Mouse (Mus musculus): ENCODE measurements around the gene Usp4.

Gene Usp4

GRCm38 (mm10) chr9:108381382-108381781, 33.7 kb downstream of the Usp4 start:
- CTCF ChIA-PET, result interaction anchor here in 2 of 4 experiments (0.6 to 0.7 kb wide), 3 partner anchors 198 to 411 kb away, joined by 3 read pairs; no protein-coding TSS in a partner anchor
- POLR2A ChIA-PET, result interaction anchor here in 3 of 4 experiments (0.7 to 5.8 kb wide), 4 partner anchors 12 to 16 kb away, joined by 3 to 49 read pairs (median 15); partner anchors contain the start of gene 1700102P08Rik (in 2 of the 3)

DNA sequence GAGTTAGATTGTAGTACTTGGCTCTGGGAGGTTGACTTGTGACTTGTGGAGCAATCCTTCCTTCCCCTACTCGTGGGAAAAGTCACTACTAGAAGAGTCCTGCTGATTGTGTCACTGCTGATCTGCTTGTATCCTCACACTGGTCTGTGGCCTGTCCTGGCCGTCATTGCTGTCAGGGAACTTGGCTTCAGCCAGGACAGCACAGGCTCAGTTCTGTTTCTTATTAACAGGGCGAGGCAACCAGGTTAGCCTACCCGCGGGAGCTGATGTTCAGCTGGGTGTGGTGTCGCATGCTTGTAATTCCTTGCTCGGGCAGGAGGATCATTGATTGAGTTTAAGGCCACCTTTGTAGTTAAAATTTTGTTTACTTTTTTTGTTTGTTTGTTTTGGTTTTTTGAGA, 37.4 kb downstream of the Usp4 start:
- POLR2A ChIA-PET, result interaction anchor here in 2 of 4 experiments (0.6 to 5.8 kb wide), 10 partner anchors 8 to 79 kb away, joined by 3 to 49 read pairs (median 4); partner anchors contain the start of genes Gpx1 (in 2 of the 2), 1700102P08Rik (in 1 of the 2), Rhoa (in 1 of the 2) and Tcta (in 1 of the 2)
- CTCF ChIA-PET, result no interaction called here

DNA sequence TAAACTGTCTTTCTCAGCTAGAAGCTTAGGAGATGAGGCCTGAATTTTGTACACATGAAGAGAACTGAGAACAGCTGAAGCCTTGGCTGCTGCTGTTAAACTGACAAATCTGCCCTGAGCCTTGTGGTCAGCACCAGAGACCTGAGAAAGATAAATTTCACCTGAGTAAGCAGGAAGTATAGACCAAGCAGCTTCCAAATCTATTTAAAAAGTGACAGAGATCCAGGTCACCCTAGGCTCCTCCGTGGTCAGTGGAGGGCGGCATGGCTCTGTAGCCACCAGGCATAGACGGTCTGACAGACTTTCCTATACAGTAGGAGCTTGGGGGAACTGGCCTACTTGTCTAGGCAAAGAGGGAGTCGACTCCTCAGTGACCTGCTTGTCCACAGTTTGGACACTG, 39.2 kb downstream of the Usp4 start:
- ChIA-PET CTCF (interaction anchor here in 1 of 4 experiments (0.6 kb wide), 1 partner anchor 83 kb away, joined by 3 read pairs; no protein-coding TSS in a partner anchor), POLR2A (interaction anchor here in 2 of 4 experiments (0.6 to 3.2 kb wide), 9 partner anchors 12 to 255 kb away, joined by 3 to 17 read pairs (median 4); partner anchors contain the start of genes Gpx1 (in 2 of the 2) and Dag1 (in 1 of the 2))

DNA sequence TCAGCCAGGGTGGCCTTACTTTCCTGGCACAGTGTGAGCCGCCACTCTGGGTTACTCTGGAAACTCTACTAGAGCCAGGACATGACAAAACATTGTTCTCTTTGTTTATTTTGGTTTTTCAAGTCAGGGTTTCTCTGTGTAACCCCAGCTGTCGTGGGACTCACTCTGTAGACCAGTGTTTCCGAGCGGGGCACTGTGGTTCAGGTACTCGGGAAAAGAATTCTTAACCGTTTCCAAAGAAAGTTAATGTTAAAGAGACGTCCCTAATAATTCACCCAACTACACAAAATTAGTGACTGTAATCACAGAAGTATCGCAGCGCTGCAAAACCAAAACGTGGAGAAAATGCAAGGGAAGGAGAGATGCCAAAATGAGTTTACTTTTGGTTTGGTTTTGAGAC, 40.9 kb downstream of the Usp4 start:
- POLR2A ChIA-PET, result interaction anchor here in 3 of 4 experiments (0.5 to 2.5 kb wide), 10 partner anchors 11 to 294 kb away, joined by 3 to 12 read pairs (median 3); partner anchors contain the start of genes Gpx1 (in 2 of the 3), Apeh (in 1 of the 3) and Nicn1 (in 1 of the 3)

DNA sequence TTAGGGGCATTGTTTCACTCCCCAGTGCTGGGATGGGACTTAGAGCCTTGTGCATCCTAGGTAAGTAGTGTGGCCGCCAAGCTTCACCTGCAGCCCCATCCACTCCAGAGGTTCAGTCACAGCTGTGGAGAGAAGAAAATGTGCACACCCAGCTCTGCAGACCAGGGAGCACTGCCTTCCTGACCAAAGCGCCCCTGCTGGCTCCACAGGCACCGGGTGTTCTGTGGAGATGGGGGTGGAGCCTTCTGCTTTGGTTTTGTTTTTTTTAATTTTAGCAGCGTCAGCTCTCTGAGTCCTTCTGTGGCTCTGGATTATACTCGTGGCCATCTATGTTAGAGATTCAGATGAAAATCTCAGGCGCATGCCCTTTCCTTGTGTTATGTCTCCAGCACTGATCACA, 41.6 kb downstream of the Usp4 start:
- ChIA-PET CTCF (interaction anchor here in 1 of 4 experiments (1.2 kb wide), 1 partner anchor 21 kb away, joined by 3 read pairs; no protein-coding TSS in a partner anchor), POLR2A (interaction anchor here in 3 of 4 experiments (0.5 to 2.5 kb wide), 13 partner anchors 11 to 295 kb away, joined by 3 to 12 read pairs (median 3); partner anchors contain the start of genes Gpx1 (in 2 of the 3), Apeh (in 1 of the 3) and Nicn1 (in 1 of the 3))

More for the DNA sequence above, 40.9 kb downstream of the Usp4 start:
- CTCF ChIA-PET, result interaction anchor here in 1 of 4 experiments (1.2 kb wide), 1 partner anchor 22 kb away, joined by 3 read pairs; no protein-coding TSS in a partner anchor

- ChIA-PET CTCF (interaction anchor here in 3 of 4 experiments (0.7 to 1.7 kb wide), 11 partner anchors 9 to 649 kb away, joined by 3 to 5 read pairs (median 4); partner anchors contain the start of genes Rhoa (in 1 of the 3), Tcta (in 1 of the 3) and Usp19 (in 1 of the 3)), POLR2A (interaction anchor here (0.5 to 5.7 kb wide), 103 partner anchors 9 to 1440 kb away, joined by 3 to 63 read pairs (median 5); partner anchors contain the start of genes Gpx1 (in 3 of the 4), Rhoa (in 3 of the 4), Tcta (in 3 of the 4) and Dag1 (in 2 of the 4))
Observed at GRCm38 (mm10) chr9:108392676-108393075, 45.0 kb downstream of the Usp4 start, which contains the start of gene 1700102P08Rik. TSS of gene 1700102P08Rik (plus strand) at chr9:108392805.

- CTCF ChIA-PET, result no interaction called here
- POLR2A ChIA-PET, result interaction anchor here in 3 of 4 experiments (0.6 to 5.7 kb wide), 50 partner anchors 8 to 1975 kb away, joined by 3 to 63 read pairs (median 6); partner anchors contain the start of genes Gpx1 (in 3 of the 3), Dag1 (in 2 of the 3), Qrich1 (in 2 of the 3) and Rhoa (in 2 of the 3)
Observed at GRCm38 (mm10) chr9:108394191-108394590, 46.5 kb downstream of the Usp4 start.

DNA sequence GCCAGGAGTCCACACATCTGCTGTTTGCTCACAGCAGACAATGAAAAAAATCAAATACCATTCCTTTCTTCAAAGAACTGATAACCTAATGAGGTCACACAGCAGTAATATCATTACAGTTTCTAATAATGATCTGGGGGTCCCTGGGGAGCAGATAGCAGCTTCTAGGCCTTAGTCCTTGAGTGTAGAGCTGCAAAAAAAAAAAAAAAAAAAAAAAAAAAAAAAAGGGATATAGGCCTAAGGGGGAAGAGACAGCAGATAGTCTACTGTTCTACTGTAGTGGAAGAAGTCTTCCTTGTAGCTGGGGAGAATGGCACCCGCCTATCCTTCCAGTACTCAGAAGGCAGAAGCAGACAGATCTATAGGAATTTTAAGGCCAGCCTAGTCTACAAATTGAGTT, 47.8 kb downstream of the Usp4 start:
- ChIA-PET POLR2A (interaction anchor here in 2 of 4 experiments (0.6 to 5.7 kb wide), 8 partner anchors 10 to 253 kb away, joined by 3 to 49 read pairs (median 4); partner anchors contain the start of gene Gpx1 (in 1 of the 2)), CTCF (interaction anchor here in 1 of 4 experiments (0.6 kb wide), 1 partner anchor 23 kb away, joined by 5 read pairs; no protein-coding TSS in a partner anchor)

DNA sequence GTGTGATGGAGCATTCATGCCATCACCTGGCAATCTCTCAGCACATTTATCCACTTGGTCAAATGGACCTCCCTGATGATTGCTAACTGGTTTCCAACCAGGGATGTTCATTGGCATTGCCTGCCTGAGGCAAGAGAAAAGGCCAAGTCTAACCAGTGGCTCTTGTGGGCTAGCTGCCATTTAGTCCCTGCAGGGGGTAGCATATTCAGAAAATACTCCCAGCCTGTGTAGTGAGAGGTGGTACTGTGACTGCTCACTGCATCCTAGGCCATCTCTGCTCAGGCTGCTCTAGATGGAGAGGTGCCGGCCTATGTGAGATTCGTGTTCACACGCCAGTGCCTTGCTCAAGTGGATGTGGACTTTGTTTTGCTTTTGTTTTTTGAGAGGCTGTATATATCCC, 50.7 kb downstream of the Usp4 start:
- CTCF ChIA-PET, result no interaction called here
- POLR2A ChIA-PET, result interaction anchor here in 1 of 4 experiments (1.0 to 1.3 kb wide), 4 partner anchors 11 to 120 kb away, joined by 3 to 4 read pairs (median 3); no protein-coding TSS in a partner anchor

DNA sequence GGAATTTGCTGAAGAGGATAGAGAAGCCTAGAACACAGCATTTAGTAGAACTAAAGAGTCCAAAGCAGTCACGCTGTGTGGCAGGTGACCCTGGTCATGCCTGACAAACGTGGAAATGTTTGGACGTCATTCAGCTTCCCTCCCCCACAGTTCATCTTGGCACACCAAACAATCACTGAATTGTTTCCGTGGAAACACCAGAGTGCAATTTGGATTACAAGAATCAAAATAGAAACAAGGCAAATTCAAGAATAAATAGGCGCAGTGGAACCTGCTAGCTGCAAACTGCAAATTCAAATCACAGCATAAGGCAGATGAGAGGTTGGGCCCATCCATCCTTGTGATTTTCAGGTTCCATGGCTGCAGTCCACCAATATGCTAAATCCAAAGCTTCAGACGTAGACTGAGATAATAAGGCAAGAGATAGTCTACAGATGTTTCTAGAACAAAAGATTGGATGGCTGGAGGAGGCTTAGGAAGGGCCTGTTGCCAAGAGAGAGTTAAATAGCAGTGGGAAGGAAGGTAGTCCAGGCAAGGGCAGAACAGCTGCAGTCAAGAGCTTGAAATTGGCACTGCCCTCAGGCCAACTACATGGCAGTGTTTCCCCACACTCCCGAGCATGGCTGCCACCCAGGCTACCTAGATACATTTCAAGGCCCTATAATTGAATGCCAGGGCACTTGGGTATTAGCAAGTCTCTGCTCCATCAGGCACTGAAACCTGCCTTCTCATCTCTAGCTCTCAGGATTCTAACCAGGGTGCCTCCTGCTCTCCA, 53.7 kb downstream of the Usp4 start:
- CTCF ChIA-PET, result no interaction called here
- POLR2A ChIA-PET, result interaction anchor here in 2 of 4 experiments (1.0 to 4.5 kb wide), 5 partner anchors 8 to 63 kb away, joined by 3 to 36 read pairs (median 4); partner anchors contain the start of genes 1700102P08Rik (in 2 of the 2) and Gpx1 (in 1 of the 2)

- ChIA-PET CTCF (interaction anchor here in 3 of 4 experiments (0.7 to 1.6 kb wide), 3 partner anchors 10 to 157 kb away, joined by 3 to 10 read pairs (median 4); no protein-coding TSS in a partner anchor), POLR2A (interaction anchor here in 3 of 4 experiments (0.6 to 4.5 kb wide), 14 partner anchors 8 to 602 kb away, joined by 3 to 36 read pairs (median 4); partner anchors contain the start of genes 1700102P08Rik (in 3 of the 3) and Ccdc36 (in 1 of the 3))
Observed at GRCm38 (mm10) chr9:108403081-108403480, 55.4 kb downstream of the Usp4 start.

DNA sequence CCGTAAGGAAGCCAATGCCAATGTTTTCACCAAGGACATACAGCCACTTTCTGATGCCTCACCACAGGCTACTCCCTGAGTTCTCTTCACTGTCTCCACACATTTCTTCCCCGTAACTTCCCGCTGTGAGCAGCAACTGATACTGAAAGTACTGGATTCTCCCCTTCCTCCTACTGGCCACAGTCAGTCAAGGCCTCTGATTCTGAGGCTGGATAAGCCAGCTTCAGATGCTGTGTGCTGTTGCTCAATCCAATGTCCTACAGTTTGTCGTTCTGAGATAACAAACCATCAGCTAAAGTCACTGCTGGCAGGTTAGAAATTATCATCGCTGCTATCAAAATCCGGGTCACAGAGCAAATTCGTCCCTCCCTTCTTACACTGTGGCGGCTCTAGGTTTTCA, 56.8 kb downstream of the Usp4 start:
- CTCF ChIA-PET, result interaction anchor here in 2 of 4 experiments (0.9 to 1.5 kb wide), 3 partner anchors 12 to 120 kb away, joined by 4 to 5 read pairs (median 4); partner anchors contain the start of gene 1700102P08Rik (in 1 of the 2)

GRCm38 (mm10) chr9:108409535-108409934, 61.9 kb downstream of the Usp4 start:
- CTCF ChIA-PET, result interaction anchor here in 1 of 4 experiments (0.6 kb wide), 1 partner anchor 121 kb away, joined by 5 read pairs; no protein-coding TSS in a partner anchor
- POLR2A ChIA-PET, result interaction anchor here in 2 of 4 experiments (1.1 to 3.7 kb wide), 3 partner anchors 16 to 71 kb away, joined by 3 to 23 read pairs (median 3); partner anchors contain the start of genes 1700102P08Rik (in 1 of the 2) and Gpx1 (in 1 of the 2)

More for the DNA sequence above, 56.8 kb downstream of the Usp4 start:
- POLR2A ChIA-PET, result interaction anchor here (1.0 to 4.5 kb wide), 16 partner anchors 11 to 244 kb away, joined by 3 to 36 read pairs (median 4); partner anchors contain the start of genes 1700102P08Rik (in 3 of the 4), Arih2 (in 1 of the 4) and Ccdc36 (in 1 of the 4)

- POLR2A ChIA-PET, result interaction anchor here (0.6 to 3.7 kb wide), 17 partner anchors 8 to 388 kb away, joined by 3 to 23 read pairs (median 4); partner anchors contain the start of genes 1700102P08Rik (in 3 of the 4), Gpx1 (in 2 of the 4) and Ccdc36 (in 1 of the 4)
- CTCF ChIA-PET, result interaction anchor here in 3 of 4 experiments (0.6 to 2.7 kb wide), 12 partner anchors 19 to 230 kb away, joined by 3 to 15 read pairs (median 3); partner anchors contain the start of genes 1700102P08Rik (in 1 of the 3) and Nicn1 (in 1 of the 3)
Observed at GRCm38 (mm10) chr9:108411381-108411942, 63.8 kb downstream of the Usp4 start.

- POLR2A ChIA-PET, result interaction anchor here in 3 of 4 experiments (1.0 to 3.7 kb wide), 11 partner anchors 10 to 128 kb away, joined by 3 to 23 read pairs (median 6); partner anchors contain the start of genes 1700102P08Rik (in 3 of the 3), Gpx1 (in 2 of the 3) and Ccdc36 (in 1 of the 3)
- CTCF ChIA-PET, result interaction anchor here in 2 of 4 experiments (0.6 to 2.7 kb wide), 8 partner anchors 40 to 229 kb away, joined by 3 to 15 read pairs (median 3); no protein-coding TSS in a partner anchor
Observed at GRCm38 (mm10) chr9:108412221-108412620, 64.6 kb downstream of the Usp4 start.

DNA sequence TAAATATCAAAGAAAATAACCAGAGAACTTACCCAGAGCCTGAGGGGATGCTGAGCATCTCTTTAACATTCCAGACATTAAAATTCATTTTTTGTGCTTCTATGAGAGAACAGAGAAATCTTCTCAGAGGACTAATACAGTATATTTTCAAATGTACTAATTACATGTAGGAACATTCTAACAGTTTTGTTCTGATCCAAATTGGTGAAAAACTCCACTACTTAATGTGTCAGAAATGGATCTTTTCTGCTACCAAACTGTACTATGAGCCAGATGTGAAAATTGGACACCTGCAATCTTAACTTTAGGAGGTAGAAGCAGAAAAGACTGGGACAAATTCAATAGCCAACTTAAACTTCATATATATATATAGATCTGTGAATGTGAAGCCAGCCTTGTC, 80.7 kb downstream of the Usp4 start, which contains the start of gene Ccdc36:
Gene Ccdc36 (minus strand): TSS at position 101 of the 400 bp plus-strand sequence.
- CTCF ChIA-PET, result interaction anchor here in 1 of 4 experiments (1.0 to 1.1 kb wide), 2 partner anchors 24 to 227 kb away, joined by 3 to 4 read pairs; no protein-coding TSS in a partner anchor
- POLR2A ChIA-PET, result interaction anchor here in 1 of 4 experiments (0.6 to 2.2 kb wide), 8 partner anchors 8 to 162 kb away, joined by 3 to 10 read pairs (median 4); partner anchors contain the start of genes 1700102P08Rik and Ccdc71
